Mouse (Mus musculus): ENCODE results near the gene Grm3.

The Grm3 gene

GRCm38 (mm10) chr5:9622264-9623094 is 102.5 kb downstream of the Grm3 start:
- no peak for DNase-seq

DNA sequence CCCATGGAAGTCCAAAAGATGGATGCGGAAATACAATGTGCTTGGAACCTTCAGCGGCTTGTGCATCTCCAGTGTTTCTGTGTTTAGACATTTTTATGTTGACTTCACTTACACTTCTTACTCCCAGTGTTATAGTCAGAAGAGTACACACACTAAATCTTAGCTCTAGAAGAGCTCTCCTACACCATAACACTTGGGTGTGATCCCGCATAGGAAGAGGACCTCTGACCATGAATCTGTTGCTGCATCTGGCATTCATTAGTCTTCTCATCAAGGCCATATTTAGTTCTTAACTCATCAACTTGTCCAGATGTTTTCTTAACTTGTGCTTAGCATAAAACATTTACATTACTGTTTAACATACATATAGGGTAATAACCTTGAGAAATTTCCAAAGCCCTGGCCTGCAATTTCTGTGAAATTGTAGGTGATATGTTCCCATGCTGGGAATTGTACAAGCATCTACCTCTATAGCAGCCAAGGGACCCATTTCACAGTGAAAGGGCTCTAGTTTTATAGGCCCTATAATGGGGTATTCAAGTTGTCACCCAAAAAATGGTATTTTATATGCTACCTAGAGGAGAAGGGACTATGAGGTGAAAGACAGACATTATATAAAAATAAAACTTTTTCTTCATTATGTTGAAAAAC is 103.4 kb downstream of the Grm3 start:
- no peak for DNase-seq

GRCm38 (mm10) chr5:9579021-9579420 is 145.9 kb downstream of the Grm3 start:
- peak; percentile 69 for DNase-seq

- no peak for DNase-seq
Measured at GRCm38 (mm10) chr5:9578571-9578970, 146.4 kb downstream of the Grm3 start.

DNA sequence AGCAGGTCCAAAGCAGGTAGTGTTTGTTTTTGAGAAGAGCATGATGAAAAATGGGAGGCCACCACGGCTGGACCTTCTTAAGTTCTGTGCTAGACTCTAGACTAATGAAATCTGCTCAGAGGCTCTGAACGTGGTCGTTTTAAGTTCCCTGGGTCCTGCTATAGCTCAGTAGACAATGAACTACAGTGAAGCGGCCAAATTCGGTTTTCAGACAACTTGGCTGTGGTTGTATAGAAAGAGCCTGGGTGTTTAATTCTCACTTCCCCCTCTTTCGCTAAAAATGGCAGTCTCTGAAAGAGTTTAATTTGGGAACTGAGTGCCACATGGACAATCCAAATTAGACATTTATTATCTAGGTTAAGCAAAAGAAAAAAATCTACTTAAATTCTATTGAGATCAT is 154.0 kb downstream of the Grm3 start:
- DNase-seq: peak; percentile 76

- DNase-seq: peak; percentile 45
Measured at GRCm38 (mm10) chr5:9557706-9558105, 167.3 kb downstream of the Grm3 start.

DNA sequence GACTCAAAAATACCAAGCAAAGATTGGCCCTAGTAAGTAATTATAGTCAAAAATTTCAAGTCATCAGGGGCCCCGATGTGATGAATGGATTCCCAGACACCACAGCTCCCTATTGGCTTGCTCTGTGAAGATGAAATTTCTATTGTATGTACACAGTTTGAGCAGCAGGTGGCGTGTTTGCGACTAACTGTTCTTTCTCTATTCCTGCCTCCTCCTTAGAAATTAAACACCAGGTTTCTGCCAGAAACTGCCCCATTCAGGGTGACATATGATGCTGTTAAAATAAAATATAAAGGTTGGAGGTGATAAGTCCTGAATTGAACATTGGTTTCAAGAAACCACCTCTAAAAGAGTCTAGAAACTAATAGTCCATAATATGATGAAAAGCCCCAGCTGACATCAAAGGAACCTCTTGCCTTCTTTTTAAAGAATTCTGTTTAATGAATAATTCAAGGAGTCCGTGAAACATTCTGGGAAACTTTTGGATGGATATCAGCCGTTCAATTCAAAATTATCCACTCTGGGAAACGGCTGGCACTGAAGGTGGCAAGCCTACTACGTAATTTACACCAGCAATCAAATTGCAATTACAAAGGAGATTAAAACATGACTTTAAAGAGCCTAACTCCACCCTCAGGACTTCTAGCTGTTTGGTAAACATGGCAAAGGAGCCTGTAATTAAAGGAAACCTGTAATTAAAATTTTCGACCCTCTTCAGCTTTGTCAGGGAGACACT is 184.0 kb downstream of the Grm3 start:
- peak; percentile 55 for DNase-seq

DNA sequence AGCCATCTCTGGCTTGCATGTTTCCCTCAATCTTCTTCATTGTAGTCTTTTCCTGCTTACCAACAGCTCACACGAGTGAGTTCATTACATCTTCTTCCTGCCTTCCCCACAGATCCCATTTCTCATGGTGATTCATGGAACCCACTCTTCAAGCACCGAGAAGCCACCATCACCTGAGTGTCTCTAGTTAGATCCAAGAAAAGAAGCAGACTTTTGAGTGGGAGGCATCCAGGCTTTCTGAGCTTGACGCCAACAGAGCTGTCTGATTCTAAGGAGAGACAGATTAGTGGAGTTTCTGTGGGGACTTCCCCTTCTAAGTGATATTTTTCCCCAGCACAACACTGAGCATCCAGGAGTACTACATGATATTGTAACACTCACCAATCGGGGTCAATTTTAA is 199.5 kb downstream of the Grm3 start:
- DNase-seq: no peak

GRCm38 (mm10) chr5:9511027-9511426 is 213.9 kb downstream of the Grm3 start:
- no peak for DNase-seq

GRCm38 (mm10) chr5:9497235-9497634 is 227.7 kb downstream of the Grm3 start:
- DNase-seq: no peak

DNA sequence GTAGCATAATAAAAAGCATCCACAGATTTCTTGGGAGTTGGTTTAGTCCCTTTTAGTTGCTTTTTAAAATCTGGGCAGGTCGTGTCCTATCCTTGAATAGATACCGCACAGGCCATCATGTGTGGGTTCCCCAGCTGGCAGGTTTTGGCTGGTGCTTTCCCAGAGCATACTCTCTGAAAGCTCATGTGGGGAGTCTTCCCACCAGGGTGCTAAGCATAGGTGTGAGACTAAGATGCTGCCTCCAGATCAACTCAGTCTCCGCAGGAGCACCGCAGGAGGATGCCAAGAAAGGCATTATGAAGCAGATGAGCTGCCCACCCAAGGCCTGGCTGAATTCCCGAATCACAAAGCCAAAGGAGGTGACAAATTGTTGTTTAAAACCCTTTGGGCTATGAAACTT is 229.5 kb downstream of the Grm3 start:
- peak; percentile 23 for DNase-seq

- DNase-seq: no peak
Measured at GRCm38 (mm10) chr5:9477587-9477986, 247.4 kb downstream of the Grm3 start.

DNA sequence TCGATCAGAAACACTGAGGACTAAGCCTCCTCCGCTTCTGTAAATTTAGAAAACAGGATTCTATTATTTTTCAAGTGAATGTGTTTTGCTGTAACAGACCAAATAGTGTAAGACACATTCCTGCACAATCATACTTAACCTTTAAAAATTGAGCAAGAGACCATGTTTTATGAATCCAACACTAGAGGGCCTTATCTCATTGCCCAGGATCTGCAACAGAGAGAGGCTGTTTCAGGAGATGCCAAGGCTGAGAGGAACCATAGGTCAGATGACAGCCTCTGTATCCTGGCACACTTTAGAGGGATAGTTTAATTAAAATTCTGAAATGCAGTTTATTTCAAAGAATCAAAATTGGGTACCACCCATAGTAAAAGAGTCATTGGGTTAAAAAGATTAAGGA is 271.7 kb downstream of the Grm3 start:
- DNase-seq: no peak

DNA sequence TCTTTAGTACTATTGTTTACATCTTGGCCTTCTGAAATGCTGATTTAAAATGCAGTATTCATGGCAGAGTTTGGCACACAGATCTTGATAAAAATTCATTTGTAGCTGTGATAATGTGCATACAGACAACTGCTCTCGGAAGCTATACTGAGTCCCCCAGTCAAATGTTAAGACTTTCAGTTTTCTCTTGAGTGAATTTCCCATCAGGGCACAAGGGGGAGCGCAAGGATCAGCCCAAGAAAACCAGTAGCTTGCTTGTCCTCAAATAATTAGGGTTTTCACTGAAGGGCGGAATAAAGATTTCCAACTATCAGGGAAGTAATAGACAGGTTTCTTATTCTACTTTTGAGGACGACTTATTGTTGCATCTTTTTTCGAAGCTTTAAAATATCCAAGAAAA is 275.4 kb downstream of the Grm3 start:
- DNase-seq: peak; percentile 9

GRCm38 (mm10) chr5:9448931-9449330 is 276.0 kb downstream of the Grm3 start:
- no peak for DNase-seq

DNA sequence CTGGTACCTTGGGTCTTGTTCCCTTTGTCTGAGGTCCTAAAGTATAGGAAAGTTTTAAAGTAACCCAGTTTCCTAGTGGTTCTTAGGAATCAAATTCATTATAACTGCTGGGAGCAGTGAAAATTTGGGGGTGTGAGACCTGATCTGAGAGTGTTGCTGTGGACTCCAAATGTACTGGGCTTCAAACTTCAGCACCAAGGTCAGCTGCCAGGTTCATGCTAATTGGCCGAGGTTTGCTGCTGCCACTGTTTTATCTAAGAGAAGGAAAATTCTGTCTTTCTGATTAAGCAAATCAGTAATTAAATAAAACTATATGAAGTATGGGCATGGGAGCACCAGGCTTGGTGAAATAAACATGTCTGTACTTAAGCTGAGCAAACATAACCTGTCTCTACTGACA is 278.8 kb downstream of the Grm3 start:
- DNase-seq: no peak

Data from layer of hippocampus, adult 9-11 months (tissue).